Mouse (Mus musculus) erythroblast, adult 5-6 weeks (primary cell): ENCODE measurements around the gene Slc50a1. TPM values are rescaled to one million over a fixed set of nuclear protein-coding genes. Genes with fewer than 3 reads are reported as not detected.

Experiments
- ATAC-seq: replicated peaks from 2 replicates; pipeline ENCODE4 v1.8.0; 2016; ENCODE audit warnings: moderate number of reproducible peaks, mild to moderate bottlenecking, moderate TSS enrichment, inconsistent platforms; ENCODE audit not compliant: poor library complexity, low FRiP score, severe bottlenecking
- total RNA-seq, 2 experiments: library from RNA; stranded (forward) in 1 of 2; stranded (reverse) in 1 of 2; fragments of 150-400 nt in 1 of 2; fragments of 200-764, 138-1000 nt in 1 of 2; gene quantifications; 2 replicates each; pipeline versions ENCODE4 v1.2.3 to v1.2.4; 2015 to 2017; ENCODE audit warnings: low replicate concordance in 2 of 2

Gene Slc50a1
- total RNA-seq, 2 experiments from 2014 or later = 11.5 to 12.9 TPM

DNA sequence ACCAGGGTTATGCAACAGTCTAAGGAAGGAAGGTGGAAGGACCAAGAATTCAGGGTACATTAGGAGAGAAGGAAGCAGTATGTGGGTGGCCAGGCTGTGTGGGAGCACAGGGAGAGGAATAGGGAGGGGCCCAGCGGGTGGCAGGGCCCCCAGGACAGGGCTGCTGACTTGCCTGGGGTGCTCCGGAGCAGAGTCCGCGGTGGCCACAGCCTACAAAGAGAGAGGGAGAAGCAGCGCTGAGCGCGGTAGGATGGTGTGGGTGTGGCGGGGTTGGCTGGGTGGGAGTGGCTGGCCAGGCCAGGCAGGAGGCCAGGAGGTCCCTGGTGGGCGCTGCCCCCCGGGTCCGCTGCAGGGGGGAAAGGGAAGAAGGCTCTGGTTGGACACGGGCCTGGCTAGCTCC is 31.9 kb downstream of the Slc50a1 start:
- ATAC-seq = no peak

DNA sequence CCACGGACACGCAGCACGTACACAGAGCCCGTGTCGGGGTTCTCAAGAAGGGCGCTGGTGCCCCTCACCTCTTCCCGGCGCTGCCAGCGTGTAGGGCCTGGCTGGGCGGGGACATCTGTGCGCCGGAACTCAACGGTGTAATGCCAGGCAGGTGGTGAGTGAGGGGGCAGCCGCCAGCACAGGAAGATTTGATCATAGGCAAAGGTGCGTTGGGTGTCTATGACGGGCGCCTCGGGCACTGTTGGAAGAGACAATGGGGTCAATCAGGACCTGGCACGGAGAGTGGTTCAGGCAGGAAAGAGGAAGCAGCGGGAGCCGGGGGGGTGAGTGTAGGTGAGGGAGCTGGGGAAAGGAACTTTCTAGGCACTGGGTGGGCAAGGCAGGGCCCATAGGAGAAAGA is 32.7 kb downstream of the Slc50a1 start:
- ATAC-seq = no peak

DNA sequence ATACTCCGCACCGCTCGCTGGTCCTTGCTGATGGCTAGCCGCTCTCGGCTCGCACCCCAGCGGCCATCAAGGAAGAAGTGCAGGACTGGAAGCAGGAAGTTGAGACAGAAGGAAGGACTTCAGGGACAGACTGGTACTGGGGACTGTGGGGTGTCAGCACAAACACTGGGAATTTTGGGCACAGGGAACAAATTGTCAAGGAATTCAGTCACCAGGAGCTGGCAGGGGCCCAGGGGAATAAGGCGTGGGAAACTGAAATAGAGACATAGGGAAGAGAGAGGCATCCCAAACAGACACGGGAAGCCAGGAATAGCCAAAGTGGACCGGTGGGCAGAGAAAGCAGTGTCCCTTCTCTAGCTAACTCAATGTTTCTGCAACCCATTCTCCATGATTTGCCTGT is 33.9 kb downstream of the Slc50a1 start:
- ATAC-seq = no peak

DNA sequence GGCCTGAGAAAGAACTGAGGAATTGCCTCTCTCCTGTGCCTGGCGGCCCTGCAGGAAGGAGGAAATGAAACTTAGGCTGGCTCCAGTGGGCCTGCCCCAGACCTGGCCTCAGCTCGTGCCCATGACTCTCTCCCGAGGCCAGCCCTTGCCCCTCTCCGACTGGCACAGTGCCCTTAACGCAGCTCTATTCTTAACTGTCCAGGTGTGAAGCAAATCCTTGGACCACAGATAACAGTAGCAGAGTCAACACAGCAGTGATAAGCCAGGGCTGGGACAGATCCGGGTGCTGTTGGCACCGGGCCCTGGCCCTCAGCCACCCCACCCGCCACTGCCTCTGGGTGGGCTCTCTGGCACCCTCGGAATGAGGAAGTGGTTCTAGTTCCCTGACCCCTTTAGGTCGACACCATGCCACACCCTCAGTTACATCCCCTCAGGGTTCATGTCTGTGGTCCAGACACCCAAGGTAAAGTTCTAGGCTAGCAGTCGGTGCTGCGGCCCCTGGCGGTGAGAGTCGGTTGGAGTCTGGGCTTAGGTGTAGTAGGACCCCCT is 36.7 kb downstream of the Slc50a1 start:
- ATAC-seq = no peak

DNA sequence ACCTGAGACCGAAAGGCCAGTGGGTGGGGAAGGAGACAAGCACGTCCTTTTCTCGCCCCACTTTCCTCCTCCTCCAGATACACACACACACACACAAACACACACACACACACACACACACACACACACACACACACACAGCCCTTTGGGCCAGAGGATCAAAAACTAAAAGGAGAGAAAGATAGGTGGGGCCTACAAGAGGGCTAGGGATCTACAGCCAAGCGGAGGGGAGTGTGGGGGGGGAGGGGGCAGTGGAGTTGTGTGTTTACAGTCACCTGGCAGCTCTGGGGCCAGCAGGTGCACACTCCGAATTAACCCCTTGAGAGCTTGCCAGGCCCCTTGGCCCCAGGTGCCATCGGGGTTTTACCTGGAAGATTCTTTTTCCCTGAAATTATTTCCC is 37.8 kb downstream of the Slc50a1 start:
- no peak for ATAC-seq

DNA sequence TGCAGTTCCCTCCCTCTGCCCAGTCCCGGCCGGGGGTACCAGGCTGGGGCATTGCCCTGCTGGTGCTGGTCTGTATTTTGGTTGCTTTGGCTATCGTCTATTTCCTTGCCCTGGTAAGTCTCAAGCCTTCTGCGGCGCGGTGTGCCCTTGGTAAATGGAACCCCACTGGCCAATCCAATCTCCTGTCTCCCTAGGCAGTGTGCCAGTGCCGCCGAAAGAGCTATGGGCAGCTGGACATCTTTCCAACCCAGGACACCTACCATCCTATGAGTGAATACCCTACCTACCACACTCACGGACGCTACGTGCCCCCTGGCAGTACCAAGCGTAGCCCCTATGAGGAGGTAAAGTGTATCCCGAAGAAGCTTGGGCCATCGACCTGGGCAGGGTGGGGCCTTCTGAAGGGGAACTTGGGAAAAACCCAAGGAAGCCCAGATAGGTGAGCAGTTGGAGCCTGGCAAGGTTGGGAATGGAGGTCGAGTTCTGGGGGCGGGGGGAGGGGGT is 38.5 kb downstream of the Slc50a1 start:
- no peak for ATAC-seq

DNA sequence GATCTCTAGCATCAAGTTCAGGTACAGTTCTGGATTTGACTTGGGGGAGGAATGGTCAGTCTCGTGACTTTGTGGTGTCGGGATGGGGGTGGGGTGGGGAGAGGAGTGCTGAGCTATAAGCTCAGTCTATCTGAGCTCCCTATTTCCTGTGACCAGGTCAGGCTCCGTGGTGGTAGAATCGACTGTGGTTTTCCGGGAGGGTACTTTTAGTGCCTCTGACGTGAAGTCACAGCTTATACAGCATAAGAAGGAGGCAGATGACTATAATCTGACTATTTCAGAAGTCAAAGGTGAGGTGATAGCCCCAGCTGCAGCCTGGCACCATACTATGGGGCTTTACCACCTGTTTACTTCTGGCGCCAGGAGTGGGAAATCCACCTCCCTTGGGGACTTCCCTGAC is 39.0 kb downstream of the Slc50a1 start:
- no peak for ATAC-seq

DNA sequence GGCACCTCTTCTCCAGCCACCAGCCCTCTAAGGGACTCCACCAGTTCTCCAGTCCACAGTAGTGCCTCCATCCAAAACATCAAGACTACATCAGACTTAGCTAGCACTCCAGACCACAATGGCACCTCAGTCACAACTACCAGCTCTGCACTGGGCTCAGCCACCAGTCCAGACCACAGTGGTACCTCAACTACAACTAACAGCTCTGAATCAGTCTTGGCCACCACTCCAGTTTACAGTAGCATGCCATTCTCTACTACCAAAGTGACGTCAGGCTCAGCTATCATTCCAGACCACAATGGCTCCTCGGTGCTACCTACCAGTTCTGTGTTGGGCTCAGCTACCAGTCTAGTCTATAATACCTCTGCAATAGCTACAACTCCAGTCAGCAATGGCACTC is 39.8 kb downstream of the Slc50a1 start:
- ATAC-seq = no peak

DNA sequence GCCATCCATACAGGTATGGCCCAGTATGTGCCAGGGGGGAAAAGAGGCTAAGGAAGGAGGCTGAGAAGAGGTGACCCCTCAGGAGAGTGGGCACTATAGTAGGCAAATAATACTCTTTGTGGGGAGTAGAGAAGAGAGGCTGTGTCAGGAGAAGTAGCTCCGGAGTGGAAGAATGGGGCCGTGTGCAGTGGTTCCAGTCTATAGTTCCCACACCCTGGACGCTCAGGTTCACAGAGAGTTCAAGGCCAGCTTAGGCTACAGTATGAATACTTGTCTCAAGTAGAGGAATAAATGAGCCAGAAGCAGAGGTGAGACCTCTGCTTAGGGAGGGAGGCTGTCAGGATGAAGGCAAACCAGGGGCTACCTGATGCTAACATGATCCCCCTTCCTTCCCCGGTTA is 41.1 kb downstream of the Slc50a1 start:
- no peak for ATAC-seq

DNA sequence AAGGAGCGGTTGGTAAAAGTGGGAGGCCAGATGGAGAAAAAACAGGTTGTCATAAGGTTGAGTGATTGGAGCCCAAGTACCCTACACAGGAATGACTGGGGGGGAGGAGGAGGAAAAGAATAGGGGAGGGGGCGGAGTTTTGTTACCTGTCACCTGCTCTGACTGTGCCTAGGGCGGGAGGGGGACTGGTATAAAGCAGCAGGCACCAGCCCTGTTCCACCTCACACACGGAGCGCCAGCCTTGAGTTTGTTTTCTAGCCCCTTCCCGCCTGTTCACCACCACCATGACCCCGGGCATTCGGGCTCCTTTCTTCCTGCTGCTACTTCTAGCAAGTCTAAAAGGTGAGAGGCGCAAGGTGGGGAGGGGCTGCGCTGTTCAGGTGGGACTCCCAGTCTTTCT is 41.5 kb downstream of the Slc50a1 start, which contains the start of gene Muc1:
Muc1 (plus strand) TSS at position 222 of the 400 bp plus-strand sequence.
- ATAC-seq = no peak

DNA sequence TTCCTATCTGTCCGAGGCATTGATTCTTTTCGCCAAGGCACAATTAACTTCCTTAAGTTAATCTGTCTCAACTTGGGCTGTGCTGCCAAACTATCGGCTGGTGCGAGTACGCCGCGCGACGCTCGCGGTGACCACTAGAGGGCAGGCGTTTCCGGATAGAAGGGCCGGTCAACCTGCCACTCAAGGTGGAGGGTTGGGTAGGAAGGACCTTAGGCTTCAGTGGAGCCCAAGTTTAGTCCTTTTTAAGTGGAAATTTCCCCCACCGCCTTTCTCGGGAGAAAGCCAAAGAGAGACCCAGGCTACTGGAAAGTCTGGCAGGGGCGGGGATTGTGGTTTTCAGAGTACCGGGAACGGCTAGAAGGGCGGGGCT is 42.2 kb downstream of the Slc50a1 start:
- ATAC-seq = peak; percentile 86

DNA sequence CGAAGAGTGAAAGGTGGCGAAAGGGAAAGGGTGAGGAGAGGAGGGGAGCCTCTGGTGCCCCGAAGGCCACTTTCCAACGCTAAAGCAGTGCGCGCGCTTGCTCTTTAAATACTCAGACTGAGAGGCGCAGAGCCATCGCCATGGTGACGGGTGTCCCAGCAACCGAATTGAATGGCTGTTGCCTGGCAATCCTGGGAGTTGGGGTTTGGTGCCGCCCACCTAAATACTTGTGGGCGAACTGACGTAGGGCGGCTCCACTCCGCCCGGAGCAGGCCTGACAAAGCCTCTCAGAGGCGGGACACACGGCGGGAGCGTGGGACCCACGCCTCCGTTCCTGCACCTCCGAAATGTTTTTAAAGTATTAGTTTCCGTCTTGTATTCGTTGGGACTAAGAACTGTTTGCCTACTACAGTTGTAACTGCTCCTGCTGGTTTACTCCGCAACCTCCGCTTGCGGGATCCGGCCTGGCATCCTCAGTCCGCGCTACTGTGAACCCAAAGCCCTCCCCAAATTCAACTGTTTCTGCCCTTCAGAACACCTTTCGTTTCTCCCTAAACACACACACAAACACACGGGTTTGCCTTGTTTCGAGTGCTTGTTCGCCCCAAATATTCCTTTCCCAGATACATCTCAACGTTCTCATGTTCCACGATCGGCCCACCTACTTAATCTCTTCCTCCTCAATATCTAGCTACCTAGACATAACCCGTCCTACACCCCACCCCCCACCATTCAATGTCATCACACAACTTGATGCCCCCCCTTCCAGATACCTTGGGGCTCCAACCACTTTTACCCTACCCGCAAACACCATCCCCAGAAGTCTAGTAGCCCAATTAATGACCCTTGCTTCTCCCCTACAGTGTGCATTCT is 42.8 kb downstream of the Slc50a1 start:
- 0 out of 2 replicates have a peak, but pooled peaks have one; percentile 8 for ATAC-seq

DNA sequence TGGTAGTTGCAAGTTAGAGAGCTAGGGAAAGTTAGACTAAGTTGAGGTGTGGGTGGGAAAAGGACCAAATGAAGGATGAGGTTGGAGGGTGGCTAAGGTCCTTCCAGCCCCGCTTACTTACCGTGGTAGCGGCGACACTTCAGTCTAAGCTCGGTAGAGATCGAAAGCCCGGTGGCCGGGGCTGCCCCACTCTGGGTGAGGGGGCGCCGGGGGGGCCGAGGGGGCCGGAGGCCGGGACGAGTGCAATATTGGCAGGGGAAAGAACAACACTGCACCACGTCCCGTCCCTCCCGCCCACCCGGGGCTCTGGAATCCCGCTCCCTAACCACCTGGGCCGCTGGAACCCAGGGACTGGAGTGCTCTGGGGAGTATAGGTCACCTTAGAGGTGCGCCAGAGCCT is 43.5 kb downstream of the Slc50a1 start, which contains the start of gene Mtx1:
Mtx1 (minus strand) TSS at position 189 of the 400 bp plus-strand sequence.
- no peak for ATAC-seq

DNA sequence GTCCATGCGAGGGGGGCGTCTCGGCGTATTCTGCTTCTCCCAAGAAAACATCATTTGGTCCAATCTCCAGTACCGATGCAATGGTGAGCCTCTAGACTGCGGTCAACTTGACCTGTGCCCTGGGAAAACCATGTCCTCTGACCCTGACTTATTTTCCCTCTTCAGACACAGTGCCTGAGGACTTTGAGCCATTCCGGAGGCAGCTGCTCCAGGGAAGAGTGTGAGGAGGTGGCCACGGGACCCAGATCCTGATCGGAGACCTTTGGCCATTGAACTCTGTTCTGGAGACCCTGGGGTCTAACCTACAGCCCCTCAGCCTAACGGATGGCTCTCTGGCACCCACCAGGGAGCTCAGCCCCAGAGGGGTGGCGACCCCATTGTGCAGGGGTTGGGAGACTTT is 44.0 kb downstream of the Slc50a1 start:
- no peak for ATAC-seq

DNA sequence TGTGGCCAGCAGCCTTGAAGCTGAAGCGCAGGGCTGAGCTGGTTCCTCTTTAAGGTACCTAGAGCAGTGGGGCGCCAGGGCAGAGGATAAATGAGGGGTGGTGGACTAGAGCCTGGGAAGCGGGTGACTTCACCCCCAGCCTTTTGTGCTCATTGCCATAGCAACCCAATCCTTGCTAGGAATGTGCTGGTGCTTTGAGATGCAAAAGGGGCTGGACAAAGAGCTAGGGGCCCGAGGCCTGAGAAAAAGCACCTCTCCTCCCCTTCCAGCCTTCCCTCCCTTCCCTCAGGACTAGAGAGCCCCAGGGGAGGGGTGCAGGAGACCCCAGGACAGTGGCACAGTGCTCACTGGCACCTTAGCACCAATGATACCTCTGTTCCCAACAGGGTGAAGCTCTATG is 44.5 kb downstream of the Slc50a1 start:
- no peak for ATAC-seq

DNA sequence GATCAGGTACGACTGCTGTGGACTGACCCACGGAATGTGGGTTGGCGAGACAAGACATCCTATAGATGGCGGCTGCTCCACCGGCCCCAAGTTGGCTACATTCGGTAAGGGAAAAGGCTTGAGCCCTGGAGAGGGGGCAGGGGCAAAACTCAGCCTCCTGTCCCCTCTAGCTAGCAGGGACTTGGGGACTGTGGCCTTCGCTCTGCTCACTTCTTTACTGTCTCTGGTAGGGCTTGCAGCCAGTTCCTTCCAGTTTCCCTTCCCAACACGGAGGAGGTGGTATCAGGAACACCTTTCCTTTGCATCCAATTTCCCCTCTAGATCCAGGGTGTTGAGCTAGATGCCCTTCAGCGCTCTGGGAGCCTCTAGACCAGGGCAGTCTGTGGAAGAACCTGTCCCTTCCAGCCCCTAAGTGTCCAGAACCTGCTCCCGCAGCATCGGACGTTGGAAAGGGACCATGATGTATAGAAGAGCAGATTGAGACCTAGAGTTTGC is 45.0 kb downstream of the Slc50a1 start:
- no peak for ATAC-seq

DNA sequence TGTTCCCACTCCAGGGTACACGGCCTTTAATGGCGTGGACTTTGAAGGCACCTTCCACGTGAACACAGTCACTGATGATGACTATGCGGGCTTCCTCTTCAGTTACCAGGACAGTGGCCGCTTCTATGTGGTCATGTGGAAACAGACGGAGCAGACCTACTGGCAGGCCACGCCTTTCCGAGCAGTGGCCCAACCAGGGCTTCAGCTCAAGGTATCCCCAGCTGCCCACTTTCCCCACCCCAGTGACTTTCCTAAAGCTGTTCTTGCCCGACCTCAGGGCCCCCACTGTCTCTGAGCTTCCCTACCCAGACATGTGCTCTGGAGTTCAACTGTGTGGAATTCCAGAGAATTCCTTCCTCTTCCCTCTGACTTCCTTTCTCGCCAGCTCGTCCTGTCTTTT is 45.6 kb downstream of the Slc50a1 start:
- no peak for ATAC-seq

DNA sequence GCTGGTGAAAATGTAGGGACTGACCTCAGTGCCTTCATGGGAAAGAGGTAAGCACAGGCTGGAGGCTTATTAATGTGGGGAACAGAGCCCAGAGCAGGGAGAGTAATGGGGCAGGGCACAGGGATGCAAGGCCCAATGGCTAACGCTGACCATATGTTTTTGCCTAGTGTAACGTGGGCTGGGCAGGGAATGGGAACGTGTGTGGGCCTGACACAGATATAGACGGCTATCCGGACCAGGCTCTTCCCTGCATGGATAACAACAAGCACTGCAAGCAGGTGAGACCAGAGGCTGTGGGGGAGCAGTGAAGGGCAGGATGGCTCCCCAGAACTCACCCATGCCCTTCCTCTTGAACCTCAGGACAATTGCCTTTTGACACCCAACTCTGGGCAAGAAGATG is 49.2 kb downstream of the Slc50a1 start:
- ATAC-seq = no peak

DNA sequence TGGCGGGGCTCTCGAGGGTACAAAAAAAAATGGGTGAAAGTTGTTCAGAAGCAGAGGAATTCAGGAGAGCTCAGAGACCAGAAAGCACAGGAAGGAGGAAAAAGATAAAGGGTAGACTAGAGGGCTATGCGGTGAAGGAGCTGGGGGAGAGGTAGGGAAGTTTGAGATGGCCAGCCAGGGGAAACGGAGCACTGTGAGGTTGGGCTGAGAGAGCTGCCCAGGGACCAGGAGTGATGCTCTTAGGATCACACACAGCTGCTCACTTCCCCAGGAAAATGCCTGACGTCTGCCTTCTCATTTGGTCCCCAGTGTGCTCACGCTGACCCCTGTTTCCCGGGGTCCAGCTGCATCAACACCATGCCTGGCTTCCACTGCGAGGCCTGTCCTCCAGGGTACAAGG is 50.8 kb downstream of the Slc50a1 start:
- ATAC-seq = no peak

DNA sequence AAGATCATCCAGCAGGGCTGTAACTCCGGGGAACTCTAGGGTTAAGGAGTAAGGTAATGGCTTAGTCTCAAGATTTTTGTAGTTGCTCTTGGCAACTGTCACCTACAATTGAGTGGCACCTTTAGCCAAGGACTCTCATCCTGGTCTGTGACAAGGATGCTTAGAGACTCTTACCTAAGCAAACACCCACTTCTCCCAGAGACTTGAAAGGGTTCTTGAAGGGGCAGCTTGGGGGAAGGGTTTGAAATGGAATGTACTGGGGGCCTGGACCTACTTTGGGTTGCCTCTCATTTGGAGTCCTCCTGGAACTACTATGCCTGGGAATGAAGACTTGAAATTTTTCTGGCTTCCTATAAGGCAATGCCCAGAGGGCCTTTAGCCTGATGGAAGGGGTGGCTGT is 52.1 kb downstream of the Slc50a1 start:
- no peak for ATAC-seq
